Mouse (Mus musculus): ENCODE data around the gene Gm11077.

Gm11077 gene

DNA sequence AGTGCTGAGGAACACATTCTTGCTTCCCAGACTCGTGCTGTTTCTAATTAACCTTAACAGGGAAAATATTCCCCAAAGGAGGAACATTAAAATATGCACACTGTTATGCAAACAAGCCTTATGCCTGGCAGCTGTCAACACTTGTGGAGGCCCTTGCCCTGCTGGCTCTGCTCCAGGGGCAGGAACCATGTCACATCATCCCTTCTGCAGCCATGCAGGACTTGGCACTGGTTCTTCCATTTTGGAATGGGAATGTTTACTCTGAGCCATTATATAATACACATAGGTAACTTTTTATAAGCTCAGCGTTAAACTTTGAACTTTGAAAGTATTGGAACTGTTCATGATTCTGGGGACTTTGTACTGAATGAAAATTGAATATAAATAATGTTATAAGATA, 18.5 kb downstream of the Gm11077 start:
- DNase-seq (ENCODE audit: low spot score in 2 of 2): no peak

DNA sequence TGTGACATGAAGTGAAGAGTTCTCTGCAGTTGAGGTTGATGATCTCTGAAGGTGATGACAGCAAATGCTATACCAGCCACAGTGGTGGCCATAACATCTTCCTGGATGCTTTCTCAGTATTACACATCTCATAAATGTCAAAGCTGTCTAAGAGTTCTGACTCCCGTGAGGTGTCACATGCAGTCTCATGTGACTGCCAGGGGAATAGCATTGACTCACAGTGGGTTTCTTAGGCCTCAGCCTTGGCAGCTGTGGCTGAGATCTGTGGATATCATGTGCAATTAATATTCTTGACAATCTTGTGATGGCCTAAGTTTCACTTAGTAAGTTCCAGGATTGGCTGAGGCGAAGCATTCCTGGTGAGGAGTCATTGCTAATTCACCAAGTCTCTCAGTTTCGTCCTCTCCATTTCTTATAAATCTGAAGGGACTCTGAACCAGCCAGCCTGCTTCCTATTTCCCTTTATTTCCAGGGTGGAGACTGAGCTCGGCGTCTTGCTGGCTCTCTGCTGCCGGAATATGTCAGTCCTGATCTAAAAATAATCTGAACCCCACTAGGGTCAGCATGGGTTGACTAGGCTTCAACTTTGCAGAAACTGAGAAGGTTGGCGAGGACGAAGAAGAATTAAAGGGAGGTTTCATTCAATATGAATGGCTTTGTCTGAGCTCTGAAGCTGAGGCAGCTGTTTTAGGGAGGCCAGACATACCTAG, 21.4 kb downstream of the Gm11077 start:
- DNase-seq (ENCODE audit: low spot score in 2 of 2): no peak

DNA sequence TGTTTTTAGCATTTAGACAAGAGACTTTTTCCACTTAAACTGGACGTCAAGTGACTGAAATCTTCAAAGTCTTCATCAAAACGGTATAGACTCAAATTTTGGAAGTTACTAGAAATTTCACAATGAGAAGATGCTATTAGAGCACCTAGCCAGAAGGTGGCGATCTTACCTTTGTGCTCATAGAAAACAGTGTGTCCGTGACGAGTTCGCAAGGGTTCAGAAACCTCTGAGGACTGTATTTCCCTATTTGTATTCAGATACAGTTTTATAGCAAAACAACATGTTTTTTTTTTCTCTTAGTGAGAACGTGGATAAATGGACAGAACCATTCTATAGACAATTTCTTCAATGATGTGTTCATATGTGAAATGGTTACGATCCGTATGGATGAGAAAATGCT, 37.3 kb downstream of the Gm11077 start:
- peak in 1 of 2 experiments; percentile 55 for DNase-seq (ENCODE audit: low spot score in 2 of 2)

GRCm38 (mm10) chr6:140767237-140767636, 38.2 kb downstream of the Gm11077 start:
- peak in 1 of 2 experiments; percentile 14 for DNase-seq (ENCODE audit: low spot score in 2 of 2)

- DNase-seq (ENCODE audit: low spot score in 2 of 2): peak in 1 of 2 experiments; percentile 59
These were observed 39.1 kb downstream of the Gm11077 start for GRCm38 (mm10) chr6:140768180-140768579.

GRCm38 (mm10) chr6:140768859-140769640, 40.0 kb downstream of the Gm11077 start:
- DNase-seq (ENCODE audit: low spot score in 2 of 2): peak in 1 of 2 experiments; percentile 46

DNA sequence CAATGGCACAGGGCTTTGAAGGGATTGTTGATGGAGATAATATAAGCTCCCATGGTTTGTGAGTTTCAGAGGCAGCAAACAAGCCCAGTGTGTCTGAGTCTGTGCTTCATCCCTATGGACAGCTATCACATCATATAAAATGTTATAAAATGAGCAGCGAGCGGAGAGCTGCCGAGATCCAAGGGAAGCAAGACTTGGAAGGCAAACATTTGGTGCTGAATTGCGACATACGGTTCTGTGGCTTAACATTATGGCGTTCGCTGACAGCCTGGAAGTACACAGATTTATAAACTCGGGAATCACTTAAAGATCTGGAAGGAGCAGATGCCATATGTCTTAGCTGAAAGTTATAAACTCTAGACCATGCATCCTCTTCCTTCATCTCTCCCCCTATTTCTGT, 47.2 kb downstream of the Gm11077 start:
- no peak for DNase-seq (ENCODE audit: low spot score in 2 of 2)

GRCm38 (mm10) chr6:140782524-140782923, 53.4 kb downstream of the Gm11077 start:
- DNase-seq (ENCODE audit: low spot score in 2 of 2): no peak

GRCm38 (mm10) chr6:140786058-140786457, 57.0 kb downstream of the Gm11077 start:
- no peak for DNase-seq (ENCODE audit: low spot score in 2 of 2)

- DNase-seq (ENCODE audit: low spot score in 2 of 2): no peak
These were observed 60.8 kb downstream of the Gm11077 start for GRCm38 (mm10) chr6:140789850-140790249.

DNA sequence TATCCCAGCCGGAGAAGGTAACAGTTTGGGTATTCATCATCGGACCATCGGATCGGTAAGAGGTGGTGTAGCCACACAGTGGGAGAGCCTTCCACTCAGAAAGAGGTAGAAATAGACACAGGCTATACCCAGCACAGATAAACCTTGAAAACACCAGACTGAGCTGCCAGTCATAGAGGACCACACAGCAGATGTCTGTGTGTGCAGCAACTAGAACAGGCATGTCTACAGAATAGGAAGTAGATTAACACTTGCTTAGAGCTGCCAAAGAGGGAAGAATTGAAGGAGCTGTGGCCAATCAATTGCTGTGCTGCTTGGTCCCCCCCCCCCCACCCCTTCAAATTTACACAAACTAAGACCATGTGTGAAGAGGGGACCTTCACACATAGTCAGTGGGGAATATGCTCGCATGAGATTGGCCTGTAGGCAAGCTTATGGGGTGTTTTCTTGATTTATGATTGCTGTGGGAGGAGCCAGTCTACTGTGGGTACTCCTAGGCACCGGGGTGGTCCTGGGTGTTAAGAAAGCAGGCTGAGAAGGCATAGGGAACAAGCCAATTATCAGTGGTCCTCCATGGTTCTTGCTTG, 64.7 kb downstream of the Gm11077 start:
- DNase-seq (ENCODE audit: low spot score in 2 of 2): no peak

DNA sequence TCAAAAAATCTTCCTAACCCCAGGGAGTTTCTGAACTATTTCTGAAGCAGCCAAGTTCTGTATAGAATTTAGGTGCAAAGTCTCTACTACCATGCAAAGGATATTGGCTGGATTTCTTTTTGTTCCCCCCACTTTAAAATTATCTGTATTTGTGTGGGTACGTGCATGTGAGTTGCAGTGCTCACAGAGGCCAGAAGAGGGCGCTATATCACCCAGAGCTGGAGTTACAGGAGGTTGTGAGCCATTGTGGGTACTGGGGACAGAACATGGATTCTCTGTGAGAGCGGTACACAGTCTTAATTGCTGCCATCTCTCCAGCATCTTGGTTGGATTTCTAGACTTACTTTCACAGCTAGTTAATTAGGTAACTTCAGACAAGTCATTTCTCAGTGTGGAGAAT, 69.8 kb downstream of the Gm11077 start:
- DNase-seq (ENCODE audit: low spot score in 2 of 2): no peak

DNA sequence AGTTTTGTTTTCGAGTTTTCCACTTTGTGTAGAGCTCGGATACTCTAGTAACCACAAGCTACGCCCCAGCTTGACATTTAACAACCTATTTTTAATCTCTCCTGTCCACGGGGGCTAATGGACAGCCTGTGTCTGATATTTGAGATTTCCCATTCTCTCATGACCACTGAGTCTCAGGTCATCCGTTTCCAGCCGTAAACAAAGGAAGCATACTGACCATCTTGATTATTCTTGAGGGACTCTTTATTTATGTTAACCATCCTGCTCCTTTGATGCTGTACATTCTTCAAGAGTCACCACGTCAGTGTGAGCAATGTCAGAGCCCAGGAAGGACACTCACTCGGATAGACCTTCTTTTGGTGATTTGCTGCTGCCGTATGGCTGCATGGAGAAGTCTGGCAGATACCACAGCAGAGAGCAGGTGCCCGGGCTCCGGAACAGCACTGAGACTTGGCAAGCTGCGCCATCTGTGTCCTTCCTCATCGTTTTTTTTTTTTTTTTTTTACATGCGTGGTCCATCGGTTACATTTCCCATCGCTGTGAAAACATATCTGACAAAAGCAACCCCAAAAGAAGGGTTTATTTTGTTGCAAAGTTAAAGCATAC, 70.5 kb downstream of the Gm11077 start:
- DNase-seq (ENCODE audit: low spot score in 2 of 2): no peak

- no peak for DNase-seq (ENCODE audit: low spot score in 2 of 2)
These were observed 71.5 kb downstream of the Gm11077 start for GRCm38 (mm10) chr6:140800587-140800986.
